Mouse (Mus musculus): Measurements from ENCODE around the gene Il4i1. TPM values are rescaled to one million over a fixed set of nuclear protein-coding genes. Genes with fewer than 3 reads are reported as not detected.

The Il4i1 gene
- 1 to 10 TPM in 1 of 2 experiments, under 1 TPM in 1; 0.62 to 2.2 TPM for total RNA-seq (2021)

DNA sequence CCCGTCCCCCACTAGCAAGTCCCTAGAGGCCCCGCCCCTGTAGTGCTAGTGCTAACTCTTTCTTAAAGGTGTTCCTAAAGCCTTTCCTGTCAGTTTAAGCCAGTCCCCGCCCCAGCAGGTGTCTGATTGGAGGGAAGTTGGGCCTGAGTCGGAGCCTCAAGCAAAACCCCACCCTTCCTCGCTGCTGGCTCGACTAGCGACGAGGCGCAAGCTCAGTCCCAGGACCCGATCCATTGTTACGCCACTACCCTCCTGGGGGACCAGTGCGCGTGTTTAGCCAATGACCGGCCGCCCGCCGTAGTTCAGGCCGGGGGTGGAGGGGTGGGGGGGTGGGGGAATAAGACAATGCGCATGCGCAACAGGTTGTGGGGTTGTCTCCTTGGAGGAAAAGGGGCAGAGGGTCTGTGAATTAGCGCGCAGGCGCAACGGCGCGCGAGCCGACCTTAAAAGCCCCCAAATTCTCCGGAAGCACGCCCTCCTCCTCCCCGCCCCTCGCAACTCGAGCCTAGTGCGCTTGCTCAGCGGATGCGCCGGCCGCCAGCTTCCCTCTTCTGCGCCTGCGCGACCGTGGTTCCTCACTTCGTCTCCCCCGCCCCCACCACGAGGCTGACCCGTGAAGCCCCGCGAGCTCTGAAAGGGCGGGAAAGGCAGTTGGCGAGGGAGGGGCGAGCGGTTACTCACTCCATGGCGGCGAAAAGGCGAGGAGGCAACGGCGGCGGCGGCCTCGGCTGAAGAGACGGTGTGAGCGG, at the start of gene Il4i1, which contains the start of gene Nup62:
Gene Il4i1, plus strand, starts transcription at position 667 of the 749 bp plus-strand sequence.
Gene Nup62, plus strand, starts transcription at position 368 of the 749 bp plus-strand sequence.
- intact Hi-C loops (cut with DNase I) = no loop called here
- DNase-seq (ENCODE audit: low spot score) = peak; percentile 98

DNA sequence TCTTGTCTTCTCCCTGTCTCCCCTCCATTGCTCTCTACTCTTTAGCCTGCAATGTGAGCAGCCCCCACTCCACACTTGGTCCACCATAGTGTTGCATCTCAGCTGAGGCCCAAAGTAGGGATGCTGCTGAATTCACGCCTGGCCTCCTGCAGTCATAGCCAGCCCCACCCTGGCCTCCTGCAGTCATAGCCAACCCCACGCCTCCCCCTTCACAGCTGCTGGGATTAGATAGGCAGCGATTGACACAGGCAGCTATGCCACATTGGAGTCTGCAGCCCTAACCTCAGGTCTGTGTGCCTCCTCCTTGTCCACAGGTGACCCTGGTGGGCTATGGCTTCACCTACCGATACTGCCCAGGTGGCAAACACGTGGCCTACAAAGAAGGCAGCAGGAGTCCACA, 48.1 kb upstream of the Il4i1 start:
- intact Hi-C loops (cut with DNase I) = no loop called here
- DNase-seq (ENCODE audit: low spot score) = no peak

DNA sequence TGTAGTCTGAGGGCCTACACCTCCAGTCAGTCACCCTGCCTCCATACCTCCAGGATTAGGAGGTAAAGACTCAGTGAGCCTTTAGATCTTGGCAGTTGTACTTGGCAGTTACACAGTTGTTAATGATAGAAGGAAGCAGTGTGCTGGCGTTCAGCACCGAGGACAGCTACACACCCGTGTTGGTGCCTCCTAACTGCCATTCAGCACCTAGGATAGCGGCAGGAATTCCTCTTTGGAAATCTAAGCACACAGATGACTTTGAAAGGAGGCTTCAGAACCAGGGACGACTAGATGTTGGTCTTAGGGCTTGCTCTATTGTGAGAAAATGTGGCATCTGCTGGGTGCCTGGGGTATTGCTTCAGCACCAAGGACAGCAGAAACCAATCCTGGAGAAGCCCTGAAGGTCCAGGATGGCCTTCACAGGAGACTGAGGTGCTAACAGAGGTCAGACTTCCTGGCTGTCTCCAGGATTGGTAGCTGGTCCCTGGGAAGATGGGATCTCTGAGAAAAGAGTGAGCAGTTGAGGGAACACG, 46.1 kb upstream of the Il4i1 start:
- intact Hi-C loops (cut with DNase I) = no loop called here
- no peak for DNase-seq (ENCODE audit: low spot score)

- DNase-seq (ENCODE audit: low spot score) = no peak
- intact Hi-C loops (cut with DNase I) = no loop called here
These were observed 43.5 kb upstream of the Il4i1 start for GRCm38 (mm10) chr7:44772591-44773204.

GRCm38 (mm10) chr7:44776849-44777498, 39.2 kb upstream of the Il4i1 start:
- intact Hi-C loops (cut with DNase I) = no loop called here
- no peak for DNase-seq (ENCODE audit: low spot score)

DNA sequence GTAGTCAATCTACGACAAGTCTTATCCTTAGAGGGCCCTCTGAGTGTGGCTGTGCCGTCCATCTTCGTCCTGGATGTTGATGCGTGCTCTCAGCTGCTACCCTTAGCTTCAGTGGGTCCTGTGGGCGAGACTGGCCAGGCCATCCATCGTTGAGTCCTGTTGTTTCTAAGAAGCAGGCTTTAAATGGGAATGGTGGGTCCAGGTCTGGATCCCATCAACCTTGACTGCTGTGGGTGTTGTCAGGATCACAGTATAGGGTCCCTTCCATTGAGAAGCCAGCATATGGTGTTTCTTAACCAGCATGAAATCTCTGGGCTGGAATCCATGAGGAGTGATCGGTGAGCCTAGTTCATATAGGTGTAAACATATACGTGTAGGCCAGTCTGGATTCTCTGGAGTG, 36.1 kb upstream of the Il4i1 start:
- intact Hi-C loops (cut with DNase I) = no loop called here
- no peak for DNase-seq (ENCODE audit: low spot score)

- no peak for DNase-seq (ENCODE audit: low spot score)
- intact Hi-C loops (cut with DNase I) = no loop called here
These were observed 26.7 kb upstream of the Il4i1 start for GRCm38 (mm10) chr7:44789531-44789930.

- DNase-seq (ENCODE audit: low spot score) = no peak
- intact Hi-C loops (cut with DNase I) = no loop called here
These were observed 26.1 kb upstream of the Il4i1 start for GRCm38 (mm10) chr7:44790066-44790465.

DNA sequence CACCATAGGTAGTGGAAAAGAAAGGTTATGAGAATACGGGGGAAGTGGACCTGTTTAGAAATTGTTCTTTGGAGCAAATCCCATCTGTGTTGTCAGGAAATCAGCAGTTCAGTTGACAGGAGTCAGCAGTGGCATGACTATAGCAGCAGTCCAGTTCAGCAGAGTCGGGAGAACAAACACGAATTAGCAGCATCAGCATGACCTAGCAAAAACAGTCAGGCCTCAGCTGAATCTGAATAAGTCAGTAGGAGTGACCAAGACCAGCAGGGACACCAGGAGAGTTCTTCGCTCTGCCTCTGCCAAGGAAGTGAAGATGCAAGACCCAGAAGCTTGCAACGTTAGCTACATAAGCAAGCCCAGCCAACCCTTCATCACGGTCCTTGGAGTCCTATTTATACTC, 23.4 kb upstream of the Il4i1 start:
- DNase-seq (ENCODE audit: low spot score) = no peak
- intact Hi-C loops (cut with DNase I) = no loop called here

- intact Hi-C loops (cut with DNase I) = no loop called here
These were observed 7.3 kb upstream of the Il4i1 start for GRCm38 (mm10) chr7:44808927-44809326.

DNA sequence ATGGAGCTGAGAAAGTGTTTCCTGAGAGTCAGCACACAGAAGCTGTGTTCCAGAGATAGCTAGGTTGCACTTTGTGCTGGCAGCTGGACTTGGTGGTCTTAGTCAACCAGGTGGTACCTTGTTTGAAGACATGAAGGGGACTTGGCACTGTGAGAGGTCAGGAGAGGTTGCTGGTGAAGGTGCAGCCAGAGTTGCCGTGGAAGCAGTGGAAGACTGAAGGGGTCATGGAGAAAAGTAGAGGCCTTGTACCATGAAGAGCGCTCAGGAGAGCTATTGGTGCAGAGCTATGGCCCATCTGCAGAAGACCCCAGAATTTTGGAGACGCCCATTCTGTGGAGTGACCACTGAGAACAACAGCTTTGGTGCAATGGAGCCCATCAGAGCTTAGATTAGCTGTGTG, 6.7 kb upstream of the Il4i1 start:
- DNase-seq (ENCODE audit: low spot score) = no peak
- intact Hi-C loops (cut with DNase I) = no loop called here

More at GRCm38 (mm10) chr7:44808927-44809326, 7.3 kb upstream of the Il4i1 start:
- DNase-seq (ENCODE audit: low spot score) = no peak

- intact Hi-C loops (cut with DNase I) = no loop called here
- DNase-seq (ENCODE audit: low spot score) = no peak
These were observed 5.8 kb upstream of the Il4i1 start for GRCm38 (mm10) chr7:44810365-44810764.

GRCm38 (mm10) chr7:44810819-44811557, 5.2 kb upstream of the Il4i1 start:
- no peak for DNase-seq (ENCODE audit: low spot score)
- intact Hi-C loops (cut with DNase I) = no loop called here

DNA sequence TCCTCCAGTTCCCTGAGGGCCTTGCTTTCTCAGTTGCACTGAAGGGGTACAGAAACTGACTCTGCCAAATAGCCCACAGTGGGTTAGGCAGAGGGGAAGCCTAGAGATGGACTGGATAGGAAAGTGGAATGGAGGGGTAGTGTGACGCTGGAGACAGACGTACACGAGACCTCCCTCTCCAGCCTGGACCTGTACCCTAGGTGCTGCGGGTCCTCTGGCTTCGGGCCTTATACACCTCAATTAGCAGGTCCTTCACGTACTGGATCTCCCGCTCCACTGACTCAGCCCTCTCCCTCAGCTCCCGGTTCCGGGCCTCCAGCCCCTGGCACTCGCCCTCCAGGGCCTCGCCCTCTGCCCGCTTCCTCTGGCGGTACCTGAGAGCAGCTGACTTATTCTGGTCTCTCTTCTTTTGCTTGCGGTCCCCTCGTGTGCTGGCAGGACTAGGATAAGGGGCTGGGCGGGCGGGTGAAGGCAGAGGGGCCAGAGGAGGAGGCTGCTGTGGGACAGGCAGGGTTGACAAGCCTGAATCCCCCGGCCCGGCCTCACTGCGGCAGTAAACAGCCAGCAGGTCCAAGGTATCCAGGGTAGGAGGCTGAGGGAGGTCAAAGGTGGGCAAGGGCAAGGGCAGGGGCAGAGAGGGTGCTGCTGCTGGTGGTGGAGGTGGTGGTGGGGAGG, 3.4 kb upstream of the Il4i1 start:
- no peak for DNase-seq (ENCODE audit: low spot score)
- intact Hi-C loops (cut with DNase I) = no loop called here

- no peak for DNase-seq (ENCODE audit: low spot score)
- intact Hi-C loops (cut with DNase I) = no loop called here
These were observed 2.2 kb upstream of the Il4i1 start for GRCm38 (mm10) chr7:44813985-44814384.

- no peak for DNase-seq (ENCODE audit: low spot score)
- intact Hi-C loops (cut with DNase I) = no loop called here
These were observed 1.8 kb upstream of the Il4i1 start for GRCm38 (mm10) chr7:44814423-44814822.

GRCm38 (mm10) chr7:44814952-44815553, 1.1 kb upstream of the Il4i1 start:
- intact Hi-C loops (cut with DNase I) = no loop called here
- no peak for DNase-seq (ENCODE audit: low spot score)

- peak; percentile 60 for DNase-seq (ENCODE audit: low spot score)
- intact Hi-C loops (cut with DNase I) = no loop called here
These were observed 359 bp downstream of the Il4i1 start, which contains the start of gene Atf5 for GRCm38 (mm10) chr7:44816470-44817021. Gene Atf5 (minus strand): TSS chr7:44816658.

- DNase-seq (ENCODE audit: low spot score) = no peak
- intact Hi-C loops (cut with DNase I) = no loop called here
These were observed 1.3 kb downstream of the Il4i1 start for GRCm38 (mm10) chr7:44817441-44817840.

Measured in heart, postnatal 25 days (tissue).